Mouse (Mus musculus): ENCODE results near the gene Ttpal. TPM values are rescaled to one million over a fixed set of nuclear protein-coding genes. Genes with fewer than 3 reads are reported as not detected.

Ttpal gene
- polyA plus RNA-seq, 1 experiment from 2014 or later, result 37.3 TPM

DNA sequence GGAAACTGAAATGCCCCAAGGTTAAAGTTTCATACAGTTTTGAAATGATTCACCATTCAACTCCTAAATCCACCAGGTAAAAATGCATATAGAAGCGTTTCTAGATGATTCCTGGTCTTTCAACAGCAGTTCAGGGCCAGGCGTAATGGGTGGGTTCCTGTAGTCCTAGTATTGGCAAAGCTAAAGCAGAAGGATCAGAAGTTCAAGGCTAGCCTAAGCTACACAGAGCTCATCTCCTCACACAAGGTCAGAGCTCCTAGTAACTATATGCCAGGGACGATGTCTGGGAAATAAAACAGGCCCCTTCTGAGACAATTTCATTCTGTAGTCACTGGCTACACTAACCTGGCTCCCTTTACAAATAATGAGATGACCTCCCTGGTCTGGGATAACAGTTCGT is 29.1 kb downstream of the Ttpal start:
- no peak for TF ChIP-seq CTCF (IDR thresholded peaks at IDR 0.05; ENCODE audit: low read depth)
- no peak overlapping the region for H3K4me3 ChIP-seq (ENCODE audit: low read depth, low read length)
- no peaks in the 10 kb centered on the region for H3K27me3 ChIP-seq (ENCODE audit: insufficient read depth, low read length)
- 89% methylated on average over 4 of the region's 4 CpGs for WGBS
- no peaks in the 10 kb centered on the region for H3K9me3 ChIP-seq (ENCODE audit: low read depth, low read length)
- peaks cover 86% of the 10 kb centered on the region for H3K36me3 ChIP-seq (ENCODE audit: insufficient read depth)
- no peak overlapping the region for H3K9ac ChIP-seq
- H3K4me1 ChIP-seq (ENCODE audit: insufficient read depth), result no peaks in the 10 kb centered on the region
- DNase-seq (no peak), ATAC-seq (ENCODE audit: insufficient read depth) (no peak)
- no peak overlapping the region for H3K27ac ChIP-seq (ENCODE audit: low read depth)
- H3K4me2 ChIP-seq, result no peak overlapping the region

DNA sequence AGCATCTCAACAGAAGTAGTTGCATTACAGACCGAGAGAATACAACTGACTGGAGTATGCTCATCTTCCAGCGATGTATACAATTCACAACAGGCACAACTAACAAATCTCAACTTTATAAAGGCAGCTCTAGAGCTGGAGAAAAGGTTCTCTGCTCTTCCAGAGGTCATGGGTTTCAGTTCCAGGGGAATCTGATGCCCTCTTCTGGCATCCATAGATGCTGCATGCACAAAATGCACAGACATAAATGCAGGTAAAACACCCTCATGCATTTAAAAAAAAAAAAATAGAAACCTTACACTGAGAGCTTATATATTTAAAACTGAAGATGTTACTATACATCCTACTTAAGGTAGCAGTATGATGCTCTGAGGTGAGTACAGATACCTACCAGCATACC is 29.6 kb downstream of the Ttpal start:
- no peak overlapping the region for H3K4me3 ChIP-seq (ENCODE audit: low read depth, low read length)
- no peaks in the 10 kb centered on the region for H3K4me1 ChIP-seq (ENCODE audit: insufficient read depth)
- 88% methylated on average over 2 of the region's 2 CpGs for WGBS
- no peak overlapping the region for H3K9ac ChIP-seq
- no peaks in the 10 kb centered on the region for H3K27me3 ChIP-seq (ENCODE audit: insufficient read depth, low read length)
- no peak for TF ChIP-seq CTCF (IDR thresholded peaks at IDR 0.05; ENCODE audit: low read depth)
- DNase-seq, result no peak
- no peak overlapping the region for H3K4me2 ChIP-seq
- no peak overlapping the region for H3K27ac ChIP-seq (ENCODE audit: low read depth)
- H3K36me3 ChIP-seq (ENCODE audit: insufficient read depth), result peaks cover 86% of the 10 kb centered on the region
- no peak for ATAC-seq (ENCODE audit: insufficient read depth)
- no peaks in the 10 kb centered on the region for H3K9me3 ChIP-seq (ENCODE audit: low read depth, low read length)

GRCm38 (mm10) chr2:163634211-163634610 is 32.1 kb downstream of the Ttpal start:
- no peaks in the 10 kb centered on the region for H3K27me3 ChIP-seq (ENCODE audit: insufficient read depth, low read length)
- peaks cover 70% of the 10 kb centered on the region for H3K36me3 ChIP-seq (ENCODE audit: insufficient read depth)
- WGBS, result 87% methylated on average over 2 of the region's 2 CpGs
- no peak overlapping the region for H3K4me3 ChIP-seq (ENCODE audit: low read depth, low read length)
- H3K9me3 ChIP-seq (ENCODE audit: low read depth, low read length), result no peaks in the 10 kb centered on the region
- ATAC-seq (ENCODE audit: insufficient read depth), result no peak
- no peak overlapping the region for H3K27ac ChIP-seq (ENCODE audit: low read depth)
- DNase-seq, result no peak
- H3K4me2 ChIP-seq, result no peak overlapping the region
- TF ChIP-seq CTCF (IDR thresholded peaks at IDR 0.05; ENCODE audit: low read depth), result no peak
- H3K4me1 ChIP-seq (ENCODE audit: insufficient read depth), result peaks cover 1% of the 10 kb centered on the region; the same call in 1 of the 2 replicates
- no peak overlapping the region for H3K9ac ChIP-seq

DNA sequence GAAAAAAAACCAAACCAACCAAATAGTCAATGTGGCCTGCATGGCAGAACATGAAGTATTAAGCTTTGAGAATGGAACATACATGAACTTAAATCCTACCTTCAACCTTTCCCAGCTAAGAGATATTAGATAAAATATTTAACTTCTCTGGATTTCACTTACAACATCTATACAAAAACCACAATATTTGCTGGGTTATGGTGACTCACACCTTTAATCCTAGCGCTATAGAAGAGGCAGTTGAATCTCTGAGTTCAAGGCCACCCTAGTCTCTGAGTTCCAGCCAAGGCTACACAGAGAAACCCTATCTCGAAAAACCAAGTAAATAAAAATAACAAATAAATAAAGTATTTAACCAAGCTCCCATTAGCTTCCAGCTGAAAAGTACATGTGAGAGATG is 33.9 kb downstream of the Ttpal start:
- Histone ChIP-seq H3K36me3 (ENCODE audit: insufficient read depth) (peaks cover 56% of the 10 kb centered on the region), H3K9ac (no peak overlapping the region), H3K4me1 (ENCODE audit: insufficient read depth) (peaks cover 3% of the 10 kb centered on the region; the same call in 1 of the 2 replicates), H3K9me3 (ENCODE audit: low read depth, low read length) (no peaks in the 10 kb centered on the region), H3K4me3 (ENCODE audit: low read depth, low read length) (no peak overlapping the region), H3K4me2 (no peak overlapping the region), H3K27me3 (ENCODE audit: insufficient read depth, low read length) (no peaks in the 10 kb centered on the region), H3K27ac (ENCODE audit: low read depth) (no peak overlapping the region)
- DNase-seq (no peak), ATAC-seq (ENCODE audit: insufficient read depth) (no peak)
- TF ChIP-seq CTCF (IDR thresholded peaks at IDR 0.05; ENCODE audit: low read depth), result no peak
- WGBS, result 87% methylated on average over 2 of the region's 2 CpGs

- no peaks in the 10 kb centered on the region for H3K27me3 ChIP-seq (ENCODE audit: insufficient read depth, low read length)
- H3K36me3 ChIP-seq (ENCODE audit: insufficient read depth), result peaks cover 47% of the 10 kb centered on the region
- ATAC-seq (ENCODE audit: insufficient read depth), result no peak
- no peak for TF ChIP-seq CTCF (IDR thresholded peaks at IDR 0.05; ENCODE audit: low read depth)
- H3K4me1 ChIP-seq (ENCODE audit: insufficient read depth), result peaks cover 3% of the 10 kb centered on the region; the same call in 1 of the 2 replicates
- no peak overlapping the region for H3K4me3 ChIP-seq (ENCODE audit: low read depth, low read length)
- 18% methylated on average over 5 of the region's 5 CpGs for WGBS
- H3K27ac ChIP-seq (ENCODE audit: low read depth), result peak overlapping the region; percentile 2
- no peak overlapping the region for H3K4me2 ChIP-seq
- no peak for DNase-seq
- H3K9me3 ChIP-seq (ENCODE audit: low read depth, low read length), result no peaks in the 10 kb centered on the region
- no peak overlapping the region for H3K9ac ChIP-seq
These were observed 35.6 kb downstream of the Ttpal start for GRCm38 (mm10) chr2:163637655-163638266.

DNA sequence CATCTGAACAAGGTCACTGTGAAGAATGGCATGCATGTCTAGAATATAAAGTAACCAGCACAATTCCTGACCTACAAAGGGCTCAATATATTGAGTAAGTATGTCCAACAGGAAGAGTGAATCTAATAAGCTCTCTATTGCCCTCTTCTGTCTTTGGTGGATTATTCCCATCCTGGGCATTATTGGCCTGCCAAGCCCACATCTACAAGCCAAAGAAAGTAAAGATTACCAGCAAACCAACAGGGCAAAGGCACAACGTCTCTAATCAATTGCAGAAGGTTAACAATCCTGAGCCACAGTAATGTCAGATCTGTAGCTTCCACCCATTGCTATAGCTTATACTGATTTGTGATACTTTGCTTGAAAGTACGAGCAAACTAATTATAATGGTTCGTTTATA is 38.4 kb downstream of the Ttpal start:
- H3K36me3 ChIP-seq (ENCODE audit: insufficient read depth), result peaks cover 29% of the 10 kb centered on the region
- DNase-seq (no peak), ATAC-seq (ENCODE audit: insufficient read depth) (no peak)
- WGBS, result 77% methylated on average over 3 of the region's 3 CpGs
- H3K4me2 ChIP-seq, result no peak overlapping the region
- H3K27me3 ChIP-seq (ENCODE audit: insufficient read depth, low read length), result no peaks in the 10 kb centered on the region
- no peak overlapping the region for H3K9ac ChIP-seq
- no peaks in the 10 kb centered on the region for H3K9me3 ChIP-seq (ENCODE audit: low read depth, low read length)
- H3K4me3 ChIP-seq (ENCODE audit: low read depth, low read length), result no peak overlapping the region
- no peak overlapping the region for H3K27ac ChIP-seq (ENCODE audit: low read depth)
- TF ChIP-seq CTCF (IDR thresholded peaks at IDR 0.05; ENCODE audit: low read depth), result no peak
- peaks cover 8% of the 10 kb centered on the region; the same call in 1 of the 2 replicates for H3K4me1 ChIP-seq (ENCODE audit: insufficient read depth)

DNA sequence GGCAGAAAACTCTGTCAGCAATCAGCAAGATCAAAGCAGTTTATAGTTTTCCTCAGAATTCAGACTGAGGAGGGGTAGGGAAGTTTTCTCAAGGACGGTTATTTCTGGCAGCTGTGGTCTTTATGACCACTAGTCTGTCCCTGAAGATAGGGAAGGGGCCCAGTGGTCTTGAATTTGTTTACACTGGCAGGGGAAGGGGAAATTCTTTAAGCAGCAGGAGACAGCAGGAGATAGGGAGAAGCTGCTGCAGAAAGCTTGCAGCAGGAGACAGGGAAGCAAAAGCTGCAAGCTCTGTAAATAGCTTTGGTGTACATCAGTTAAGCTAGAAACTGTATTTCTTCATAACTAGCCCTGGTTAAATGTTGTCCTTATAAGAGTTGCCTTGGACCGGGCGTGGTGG is 39.6 kb downstream of the Ttpal start:
- no peak overlapping the region for H3K4me3 ChIP-seq (ENCODE audit: low read depth, low read length)
- H3K9me3 ChIP-seq (ENCODE audit: low read depth, low read length), result no peaks in the 10 kb centered on the region
- H3K9ac ChIP-seq, result no peak overlapping the region
- H3K4me1 ChIP-seq (ENCODE audit: insufficient read depth), result peaks cover 8% of the 10 kb centered on the region; the same call in 1 of the 2 replicates
- peaks cover 18% of the 10 kb centered on the region for H3K36me3 ChIP-seq (ENCODE audit: insufficient read depth)
- 37% methylated on average over 3 of the region's 3 CpGs for WGBS
- H3K27ac ChIP-seq (ENCODE audit: low read depth), result peak overlapping the region; percentile 86
- H3K4me2 ChIP-seq, result peak overlapping the region; percentile 73
- no peaks in the 10 kb centered on the region for H3K27me3 ChIP-seq (ENCODE audit: insufficient read depth, low read length)
- no peak; the same call in 1 of the 2 replicates for TF ChIP-seq CTCF (IDR thresholded peaks at IDR 0.05; ENCODE audit: low read depth)
- ATAC-seq (ENCODE audit: insufficient read depth), result 0 out of 2 replicates have a peak, but pooled peaks have one; percentile 9
- DNase-seq, result peak; percentile 80

All from lung, embryonic 14.5 days (tissue).